In the genomic region with DNA sequence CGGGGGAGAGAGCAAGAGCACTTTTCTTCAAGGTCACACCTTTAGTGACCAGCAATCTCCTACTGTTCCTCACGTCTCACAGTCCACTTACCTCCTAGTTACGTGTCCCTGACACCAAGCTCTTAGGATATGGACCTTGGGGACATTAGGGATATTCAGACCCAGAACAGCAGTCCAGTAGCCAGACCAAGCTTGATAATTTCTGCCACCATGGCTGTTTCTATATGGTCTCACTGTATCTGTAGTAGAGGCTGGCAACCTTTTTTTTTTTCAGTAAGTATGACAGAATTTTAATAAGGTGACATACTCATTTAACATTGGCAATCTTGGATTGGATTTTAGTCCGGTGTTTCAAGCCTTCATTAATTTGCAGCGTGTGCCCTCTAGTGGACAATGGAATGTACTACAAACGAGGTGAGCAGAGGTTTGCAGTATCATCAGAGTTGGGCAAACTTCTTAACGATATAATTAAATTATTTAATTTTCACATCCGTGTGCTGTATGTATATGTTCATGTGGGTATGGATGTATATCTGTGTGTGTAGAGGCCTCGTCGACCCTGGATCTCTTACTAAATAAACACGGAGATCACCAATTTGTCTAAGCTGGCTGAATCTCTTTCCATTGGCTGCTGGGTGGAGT, we compare ENCODE assay signal across 9 mouse cellular contexts. TPM values are rescaled to one million over a fixed set of nuclear protein-coding genes. Genes with fewer than 3 reads are reported as not detected.
A peak's percentile ranks its signal among the peaks of the same experiment; 100 is the strongest.
DNase-seq lines count a peak whose midpoint lies in the region; ATAC-seq and TF ChIP-seq lines count a peak whose summit lies in the region.
"Had no signal": no experiment of that assay in that cellular context is flagged by ENCODE, and none has a peak within 500 bp of the region (broad histone marks: within the 10 kb centered on the region; RNA-seq: fewer than 3 reads in every experiment).

No protein-coding gene starts in this region.

- no peak overlapping the region for H3K4me3 ChIP-seq in cerebellum, adult 2 months (replicated peaks; ENCODE audit: insufficient read depth, low read depth, low read length)
- H3K4me3 ChIP-seq in forebrain, postnatal 0 days (ENCODE audit: low read depth, low read length): no peak overlapping the region
- H3K4me3 ChIP-seq in kidney, postnatal 0 days (replicated peaks; ENCODE audit: low read depth, low read length): no peak overlapping the region

- H3K9me3 ChIP-seq in forebrain, postnatal 0 days (ENCODE audit: low read length): peaks cover 2% of the 10 kb centered on the region; the same call in 1 of the 2 replicates
- no peaks in the 10 kb centered on the region for H3K9me3 ChIP-seq in kidney, postnatal 0 days (replicated peaks; ENCODE audit: low read length)

- H3K9ac ChIP-seq in forebrain, postnatal 0 days: no peak overlapping the region
- H3K9ac ChIP-seq in kidney, postnatal 0 days (ENCODE audit: low read depth, low read length): no peak overlapping the region

- no peaks in the 10 kb centered on the region for H3K36me3 ChIP-seq in forebrain, postnatal 0 days (ENCODE audit: insufficient read depth)
- H3K36me3 ChIP-seq in kidney, postnatal 0 days (ENCODE audit: insufficient read depth, low read length): no peaks in the 10 kb centered on the region

- DNase-seq in adrenal gland, adult (ENCODE audit: inconsistent age in 2 of 2, low spot score in 1 of 2): peak; percentile 36 to 81
- no peak for DNase-seq in adrenal gland, postnatal 4 days (ENCODE audit: low spot score in 2 of 2)
- DNase-seq in CD8-positive naive resting alpha-beta T cell, adult 2 months (ENCODE audit: low read depth in 2 of 2, low spot score in 2 of 2): peak; percentile 11 to 29
- DNase-seq in cerebellum, adult 2 months: peak; percentile 32 to 51
- peak; percentile 82 for DNase-seq in forebrain, postnatal 0 days
- peak; percentile 77 for DNase-seq in kidney, postnatal 0 days (ENCODE audit: low spot score)
- DNase-seq in lung, postnatal 36 days: peak; percentile 73
- peak; percentile 11 for DNase-seq in skeletal muscle tissue, adult 2 months (ENCODE audit: low read depth, low spot score)

- no peak overlapping the region for H3K27ac ChIP-seq in cerebellum, adult 2 months (ENCODE audit: insufficient read depth, low read length)
- no peak overlapping the region for H3K27ac ChIP-seq in forebrain, postnatal 0 days (ENCODE audit: low read depth, low read length)
- H3K27ac ChIP-seq in kidney, postnatal 0 days: no peak overlapping the region

- H3K27me3 ChIP-seq in cerebellum, adult 2 months (ENCODE audit: control insufficient read depth, insufficient read depth, low read length): no peaks in the 10 kb centered on the region
- no peaks in the 10 kb centered on the region for H3K27me3 ChIP-seq in forebrain, postnatal 0 days (ENCODE audit: insufficient read depth, low read length)
- no peaks in the 10 kb centered on the region for H3K27me3 ChIP-seq in kidney, postnatal 0 days (ENCODE audit: insufficient read depth, low read length)

- no peaks in the 10 kb centered on the region for H3K4me1 ChIP-seq in cerebellum, adult 2 months (ENCODE audit: control insufficient read depth, insufficient read depth, low read length)
- H3K4me1 ChIP-seq in forebrain, postnatal 0 days (ENCODE audit: insufficient read depth): no peaks in the 10 kb centered on the region
- H3K4me1 ChIP-seq in kidney, postnatal 0 days (replicated peaks; ENCODE audit: insufficient read depth, low read length): no peaks in the 10 kb centered on the region

- ATAC-seq in forebrain, postnatal 0 days: peak; percentile 70
- ATAC-seq in kidney, postnatal 0 days (replicated peaks; ENCODE audit: low FRiP score, low read depth): peak; percentile 54

- 14% methylated on average over 11 of the region's 11 CpGs for WGBS in cerebellum, adult 2 months
- WGBS in forebrain, postnatal 0 days: 16% methylated on average over 11 of the region's 11 CpGs
- 13% methylated on average over 11 of the region's 11 CpGs for WGBS in kidney, postnatal 0 days

- no peak overlapping the region for H3K4me2 ChIP-seq in forebrain, postnatal 0 days (ENCODE audit: low read depth)
- no peak overlapping the region for H3K4me2 ChIP-seq in kidney, postnatal 0 days (ENCODE audit: low read length)

- peak; percentile 24; the same call in 1 of the 2 replicates for TF ChIP-seq CTCF in cerebellum, adult 2 months (IDR thresholded peaks at IDR 0.05; ENCODE audit: borderline replicate concordance, insufficient read depth, low read depth, low read length)
- peak; percentile 91 for TF ChIP-seq CTCF in forebrain, postnatal 0 days (IDR thresholded peaks at IDR 0.05; ENCODE audit: low read depth)
- TF ChIP-seq CTCF in kidney, postnatal 0 days (IDR thresholded peaks at IDR 0.05; ENCODE audit: low read depth): peak; percentile 87

- TF ChIP-seq POLR2A in cerebellum, adult 2 months (IDR thresholded peaks at IDR 0.05; ENCODE audit: borderline replicate concordance, insufficient read depth, low read length): no peak

RNA-seq across cellular contexts. Expression of gene Ptpn5, which starts 17.1 kb away (rescaled TPM):
- 1 to 10 TPM; 2.0 to 2.1 TPM for total RNA-seq in adrenal gland, postnatal 4 days (2021)
- 47.4 and 61.1 TPM in 2 replicates for polyA plus RNA-seq in cerebellum, adult 2 months (2012; rRNA removed)
- total RNA-seq in forebrain, postnatal 0 days (2014; rRNA removed): 57.1 and 67.4 TPM in 2 replicates
- polyA plus RNA-seq in forebrain, postnatal 0 days (2015; fragmentation: Nextera tagmentation; extraction: Ambion mirVana): 101 and 132 TPM in 2 replicates
- 0.51 and 0.62 TPM in 2 replicates for polyA plus RNA-seq in kidney, postnatal 0 days (2015; fragmentation: Nextera tagmentation; extraction: Ambion mirVana)
- total RNA-seq: hematopoietic stem cell, adult 5-6 weeks had no signal

RNA-seq across cellular contexts. Expression of gene Mrgpra6, which starts 54.2 kb away (rescaled TPM):
- total RNA-seq in adrenal gland, postnatal 4 days (2021): not detected
- polyA plus RNA-seq in cerebellum, adult 2 months (2012; rRNA removed): not detected in 2 replicates
- not detected in 2 replicates for total RNA-seq in forebrain, postnatal 0 days (2014; rRNA removed)
- polyA plus RNA-seq in forebrain, postnatal 0 days (2015; fragmentation: Nextera tagmentation; extraction: Ambion mirVana): not detected in 2 replicates
- polyA plus RNA-seq in kidney, postnatal 0 days (2015; fragmentation: Nextera tagmentation; extraction: Ambion mirVana): not detected in 2 replicates
- total RNA-seq: hematopoietic stem cell, adult 5-6 weeks had no signal

Comparison
In these comparisons a context has a peak if more than half of its experiments do, and no peak if none do; other contexts are left out.
1. DNase-seq: peak in adrenal gland, adult (2 of 2), CD8-positive naive resting alpha-beta T cell, adult 2 months (2 of 2), cerebellum, adult 2 months (2 of 2), forebrain, postnatal 0 days (single experiment), kidney, postnatal 0 days (single experiment), lung, postnatal 36 days (single experiment) and skeletal muscle tissue, adult 2 months (single experiment); none in adrenal gland, postnatal 4 days (0 of 2).
2. CTCF ChIP-seq: peak in every context shown above with its lines; median percentile 91 in forebrain, postnatal 0 days; 87 in kidney, postnatal 0 days; 24 in cerebellum, adult 2 months.
3. RNA of gene Ptpn5, which starts 17.1 kb away (polyA plus RNA-seq): 101 to 132 TPM in forebrain, postnatal 0 days and 47.4 to 61.1 TPM in cerebellum, adult 2 months; 0.51 to 0.62 TPM in kidney, postnatal 0 days; every median in the first group is over 10 times any median in the second.